Mouse (Mus musculus): ENCODE data around the gene Atp8a1.
A peak's percentile ranks its signal among the peaks of the same experiment; 100 is the strongest.

The Atp8a1 gene

GRCm38 (mm10) chr5:67628180-67628940, 218.9 kb downstream of the Atp8a1 start:
- DNase-seq: no peak

- no peak for DNase-seq
These were observed 226.0 kb downstream of the Atp8a1 start for GRCm38 (mm10) chr5:67621230-67621629.

GRCm38 (mm10) chr5:67609520-67609837, 237.8 kb downstream of the Atp8a1 start:
- no peak for DNase-seq

GRCm38 (mm10) chr5:67608674-67609519, 238.3 kb downstream of the Atp8a1 start:
- DNase-seq: no peak

- peak in 1 of 2 experiments; percentile 21 for DNase-seq
These were observed 239.2 kb downstream of the Atp8a1 start, which contains the start of gene Shisa3 for GRCm38 (mm10) chr5:67607804-67608673. Shisa3 (plus strand) TSS chr5:67607882.

GRCm38 (mm10) chr5:67606916-67607803, 240.1 kb downstream of the Atp8a1 start:
- DNase-seq: no peak

GRCm38 (mm10) chr5:67605951-67606350, 241.3 kb downstream of the Atp8a1 start:
- DNase-seq: no peak

- DNase-seq: no peak
These were observed 247.3 kb downstream of the Atp8a1 start for GRCm38 (mm10) chr5:67599935-67600334.

- DNase-seq: no peak
These were observed 251.6 kb downstream of the Atp8a1 start for GRCm38 (mm10) chr5:67595629-67596028.

- DNase-seq: peak in 1 of 2 experiments; percentile 25
These were observed 252.2 kb downstream of the Atp8a1 start for GRCm38 (mm10) chr5:67595070-67595469.

GRCm38 (mm10) chr5:67579725-67580633, 267.3 kb downstream of the Atp8a1 start:
- DNase-seq: no peak

GRCm38 (mm10) chr5:67575705-67576104, 271.5 kb downstream of the Atp8a1 start:
- no peak for DNase-seq

GRCm38 (mm10) chr5:67574039-67574438, 273.2 kb downstream of the Atp8a1 start:
- DNase-seq: no peak

- peak in 1 of 2 experiments; percentile 4 for DNase-seq
These were observed 274.6 kb downstream of the Atp8a1 start for GRCm38 (mm10) chr5:67572552-67573155.

Measured in lung, adult 18-20 months (tissue).